Mouse (Mus musculus): ENCODE results near the gene 4931409K22Rik. TPM values are rescaled to one million over a fixed set of nuclear protein-coding genes. Genes with fewer than 3 reads are reported as not detected.

The 4931409K22Rik gene
- polyA plus RNA-seq, 1 experiment from 2014 or later = not detected

DNA sequence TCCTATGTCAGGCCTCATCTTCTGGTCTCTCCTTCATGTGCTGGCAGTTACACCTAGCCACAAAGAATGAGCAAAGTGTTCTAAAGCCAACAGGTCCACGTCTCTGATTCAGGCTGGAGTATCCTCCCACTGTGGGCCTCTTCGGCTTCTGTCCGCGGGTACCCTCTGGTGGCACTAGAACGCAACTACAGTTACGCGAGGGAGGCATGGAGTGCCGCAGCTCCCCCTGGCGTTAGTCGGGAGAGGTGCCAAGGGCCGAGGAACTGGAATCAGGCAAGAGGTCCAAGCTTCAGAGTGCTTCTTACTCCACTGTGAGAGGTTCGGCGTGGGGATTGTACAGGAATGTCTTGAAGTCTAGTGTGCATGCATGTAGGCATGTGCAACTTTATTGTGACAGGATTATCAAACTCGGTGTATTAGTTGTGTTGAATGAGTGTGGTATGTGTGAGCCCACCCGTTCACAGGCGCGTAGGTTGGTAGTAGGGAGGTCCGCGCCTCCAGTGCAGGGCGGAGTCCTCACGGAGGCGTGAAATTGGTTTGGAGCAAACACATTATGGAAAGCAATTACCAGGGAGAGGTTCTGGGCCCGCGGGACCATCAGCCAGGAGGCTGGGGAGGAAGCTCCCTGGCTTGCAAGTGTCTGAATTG lies 26.4 kb downstream of the 4931409K22Rik start:
- Histone ChIP-seq H3K27ac (ENCODE audit: low read length) (no peak overlapping the region), H3K27me3 (replicated peaks; ENCODE audit: insufficient read depth, low read length) (peaks cover 43% of the 10 kb centered on the region), H3K4me2 (replicated peaks; ENCODE audit: low read depth, low read length) (no peak overlapping the region), H3K4me1 (ENCODE audit: insufficient read depth, low read depth, low read length) (0 out of 2 replicates have a peak, but pooled peaks cover 5% of the 10 kb centered on the region), H3K9me3 (ENCODE audit: low read length) (no peaks in the 10 kb centered on the region), H3K36me3 (ENCODE audit: insufficient read depth, low read length) (no peaks in the 10 kb centered on the region), H3K9ac (replicated peaks; ENCODE audit: low read depth) (no peak overlapping the region), H3K4me3 (ENCODE audit: low read depth, low read length) (no peak overlapping the region)
- TF ChIP-seq EP300 (IDR thresholded peaks at IDR 0.05) (no peak), CTCF (IDR thresholded peaks at IDR 0.05) (peak; percentile 100)
- 16% methylated on average over 24 of the region's 24 CpGs for WGBS
- DNase-seq (ENCODE audit: low spot score) (peak; percentile 90), ATAC-seq (peak; percentile 82)

DNA sequence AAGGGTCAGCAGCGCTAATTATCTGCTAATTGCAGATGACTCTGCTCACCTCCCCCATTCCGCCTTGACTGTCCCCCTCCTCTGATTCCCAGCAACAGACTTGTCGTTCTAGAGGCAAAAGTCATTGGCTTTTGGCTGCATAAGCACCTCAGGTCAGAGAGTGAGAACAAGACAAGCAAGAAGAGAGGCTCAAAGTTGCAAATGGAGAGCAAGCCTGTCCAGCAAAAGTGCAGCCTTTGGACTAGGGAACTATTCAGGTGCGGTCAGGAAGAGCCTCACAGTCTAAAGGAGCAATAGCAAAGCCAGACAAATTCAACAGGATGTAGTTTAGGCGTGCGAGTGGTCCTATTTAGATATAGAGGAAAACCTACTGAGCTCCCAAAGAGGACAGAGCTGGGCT lies 28.8 kb downstream of the 4931409K22Rik start:
- 16% methylated on average over 6 of the region's 6 CpGs for WGBS
- ATAC-seq (no peak), DNase-seq (ENCODE audit: low spot score) (no peak)
- H3K27me3 ChIP-seq (replicated peaks; ENCODE audit: insufficient read depth, low read length) = peaks cover 62% of the 10 kb centered on the region
- no peak overlapping the region for H3K27ac ChIP-seq (ENCODE audit: low read length)
- TF ChIP-seq EP300 (IDR thresholded peaks at IDR 0.05) = no peak
- no peak overlapping the region for H3K4me3 ChIP-seq (ENCODE audit: low read depth, low read length)
- no peak overlapping the region for H3K9ac ChIP-seq (replicated peaks; ENCODE audit: low read depth)
- no peak overlapping the region for H3K4me2 ChIP-seq (replicated peaks; ENCODE audit: low read depth, low read length)
- no peaks in the 10 kb centered on the region for H3K9me3 ChIP-seq (ENCODE audit: low read length)
- H3K4me1 ChIP-seq (ENCODE audit: insufficient read depth, low read depth, low read length) = 0 out of 2 replicates have a peak, but pooled peaks cover 5% of the 10 kb centered on the region
- H3K36me3 ChIP-seq (ENCODE audit: insufficient read depth, low read length) = no peaks in the 10 kb centered on the region

DNA sequence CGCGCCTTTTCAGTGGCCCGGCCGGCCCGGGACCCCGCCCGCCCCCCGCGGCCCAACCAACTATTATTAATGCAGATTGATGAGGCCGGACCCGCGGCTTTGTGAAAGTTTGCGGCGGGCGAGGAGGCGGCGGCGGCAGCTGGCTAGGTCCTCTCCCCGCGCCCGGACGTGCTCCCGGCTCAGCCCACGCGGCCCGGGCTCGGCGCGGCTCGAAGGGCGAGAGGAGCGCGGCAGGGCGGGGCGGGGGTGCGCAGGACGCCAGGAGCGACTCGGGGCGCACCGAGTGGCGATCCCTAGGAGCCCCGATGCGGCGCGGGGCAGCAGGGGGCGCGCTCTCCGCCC lies 29.7 kb downstream of the 4931409K22Rik start, which contains the start of gene Gbx1:
Gbx1 (minus strand) TSS at position 314 of the 342 bp plus-strand sequence.
- ATAC-seq (peak; percentile 69), DNase-seq (ENCODE audit: low spot score) (no peak)
- Histone ChIP-seq H3K27ac (ENCODE audit: low read length) (no peak within 1 kb of the TSS), H3K4me1 (ENCODE audit: insufficient read depth, low read depth, low read length) (0 out of 2 replicates have a peak, but pooled peaks cover 5% of the 10 kb centered on the region), H3K9me3 (ENCODE audit: low read length) (no peaks in the 10 kb centered on the region), H3K36me3 (ENCODE audit: insufficient read depth, low read length) (no peaks in the 10 kb centered on the region), H3K4me2 (replicated peaks; ENCODE audit: low read depth, low read length) (peak within 1 kb of the TSS; percentile 60), H3K27me3 (replicated peaks; ENCODE audit: insufficient read depth, low read length) (peaks cover 62% of the 10 kb centered on the region), H3K9ac (replicated peaks; ENCODE audit: low read depth) (no peak within 1 kb of the TSS), H3K4me3 (ENCODE audit: low read depth, low read length) (peak within 1 kb of the TSS; percentile 33)
- 4% methylated on average over 36 of the region's 49 CpGs for WGBS
- no peak for TF ChIP-seq EP300 (IDR thresholded peaks at IDR 0.05)

DNA sequence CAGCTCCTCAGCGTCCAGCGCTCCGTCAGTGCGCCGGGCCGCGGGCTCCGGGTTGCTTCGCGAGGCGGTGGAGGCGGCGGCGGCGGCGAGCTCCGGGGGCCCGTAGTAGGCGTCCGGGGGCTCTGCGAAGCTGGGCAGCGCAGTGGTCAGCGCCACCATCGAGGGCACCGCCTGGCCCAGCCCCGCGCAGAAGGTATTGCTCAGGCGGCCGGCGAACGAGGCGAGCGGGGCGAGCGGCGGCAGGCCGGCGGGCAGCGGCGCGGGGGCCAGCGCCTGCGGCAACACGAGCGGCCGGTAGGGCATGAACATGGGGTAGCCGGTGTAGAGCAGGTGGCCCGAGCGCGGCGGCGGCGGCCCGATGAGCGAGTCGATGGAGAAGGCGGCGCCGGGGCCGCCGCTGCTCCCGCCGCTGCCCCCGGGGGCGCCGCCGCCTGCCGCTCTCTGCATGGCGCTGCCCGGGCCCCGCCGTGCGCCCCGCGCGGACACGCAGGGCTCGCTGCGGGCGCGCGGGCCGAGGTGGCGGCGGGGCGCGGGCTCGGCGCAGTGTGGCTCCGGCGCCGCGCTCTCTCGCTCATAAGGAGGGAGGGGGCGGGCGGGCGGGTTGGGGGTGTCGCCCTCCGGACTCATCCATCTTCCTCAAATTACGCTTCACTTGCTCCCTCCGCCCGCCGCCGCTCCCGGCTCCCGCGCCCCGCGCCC lies 30.3 kb downstream of the 4931409K22Rik start:
- Histone ChIP-seq H3K36me3 (ENCODE audit: insufficient read depth, low read length) (no peaks in the 10 kb centered on the region), H3K4me2 (replicated peaks; ENCODE audit: low read depth, low read length) (peak overlapping the region; percentile 60), H3K27ac (ENCODE audit: low read length) (no peak overlapping the region), H3K27me3 (replicated peaks; ENCODE audit: insufficient read depth, low read length) (peaks cover 62% of the 10 kb centered on the region), H3K9me3 (ENCODE audit: low read length) (no peaks in the 10 kb centered on the region), H3K4me3 (ENCODE audit: low read depth, low read length) (peak overlapping the region; percentile 33), H3K4me1 (ENCODE audit: insufficient read depth, low read depth, low read length) (0 out of 2 replicates have a peak, but pooled peaks cover 5% of the 10 kb centered on the region), H3K9ac (replicated peaks; ENCODE audit: low read depth) (no peak overlapping the region)
- no peak for TF ChIP-seq EP300 (IDR thresholded peaks at IDR 0.05)
- no peak for TF ChIP-seq CTCF (IDR thresholded peaks at IDR 0.05)
- DNase-seq (ENCODE audit: low spot score) (no peak), ATAC-seq (peak; percentile 20)
- WGBS = 2% methylated on average over 51 of the region's 109 CpGs

DNA sequence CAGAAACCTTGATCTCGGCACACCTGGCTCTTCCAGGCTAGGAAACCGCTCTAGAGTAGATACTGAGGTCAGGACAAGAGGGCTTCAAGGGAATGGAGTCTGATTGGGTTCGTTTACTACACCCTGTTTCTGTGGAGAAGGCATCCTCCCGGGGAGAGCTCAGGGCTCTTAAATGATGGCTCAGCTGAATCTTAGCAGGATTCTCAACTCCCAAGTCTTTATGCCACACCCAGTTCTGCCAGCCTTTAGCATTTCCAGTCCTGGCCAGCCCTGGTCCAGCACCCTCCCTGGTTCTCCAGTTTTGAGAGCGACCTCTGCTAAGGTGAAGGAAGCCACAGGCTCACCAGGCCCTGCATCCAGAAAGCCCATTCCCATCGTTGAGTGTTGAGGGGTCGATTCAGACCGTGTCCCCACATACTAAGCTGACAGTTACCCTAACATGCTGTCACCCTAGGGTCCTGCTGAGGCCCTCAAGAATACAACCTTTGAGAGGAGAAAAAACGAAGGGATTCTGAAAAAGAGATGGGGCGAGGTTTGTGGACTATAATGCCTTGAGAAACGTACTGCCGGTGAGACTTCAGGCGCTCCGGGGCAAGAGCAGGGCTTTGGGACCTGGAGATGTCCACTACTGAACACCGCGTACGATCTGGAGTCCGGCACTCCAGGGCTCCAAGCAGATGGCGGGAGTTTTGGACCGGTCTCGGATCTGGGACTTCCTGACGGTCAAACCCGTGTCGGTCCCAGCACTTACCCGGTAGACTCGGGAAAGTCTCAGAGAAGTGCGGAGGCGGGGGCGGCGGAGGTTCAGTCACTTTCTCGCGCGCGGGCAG lies 31.0 kb downstream of the 4931409K22Rik start:
- 4% methylated on average over 34 of the region's 34 CpGs for WGBS
- peaks cover 62% of the 10 kb centered on the region for H3K27me3 ChIP-seq (replicated peaks; ENCODE audit: insufficient read depth, low read length)
- H3K4me1 ChIP-seq (ENCODE audit: insufficient read depth, low read depth, low read length) = 0 out of 2 replicates have a peak, but pooled peaks cover 5% of the 10 kb centered on the region
- H3K4me2 ChIP-seq (replicated peaks; ENCODE audit: low read depth, low read length) = peak overlapping the region; percentile 60
- H3K4me3 ChIP-seq (ENCODE audit: low read depth, low read length) = peak overlapping the region; percentile 33
- no peak overlapping the region for H3K27ac ChIP-seq (ENCODE audit: low read length)
- DNase-seq (ENCODE audit: low spot score) (no peak), ATAC-seq (no peak)
- H3K9ac ChIP-seq (replicated peaks; ENCODE audit: low read depth) = no peak overlapping the region
- TF ChIP-seq EP300 (IDR thresholded peaks at IDR 0.05) (no peak), CTCF (IDR thresholded peaks at IDR 0.05) (no peak)
- no peaks in the 10 kb centered on the region for H3K36me3 ChIP-seq (ENCODE audit: insufficient read depth, low read length)
- no peaks in the 10 kb centered on the region for H3K9me3 ChIP-seq (ENCODE audit: low read length)

DNA sequence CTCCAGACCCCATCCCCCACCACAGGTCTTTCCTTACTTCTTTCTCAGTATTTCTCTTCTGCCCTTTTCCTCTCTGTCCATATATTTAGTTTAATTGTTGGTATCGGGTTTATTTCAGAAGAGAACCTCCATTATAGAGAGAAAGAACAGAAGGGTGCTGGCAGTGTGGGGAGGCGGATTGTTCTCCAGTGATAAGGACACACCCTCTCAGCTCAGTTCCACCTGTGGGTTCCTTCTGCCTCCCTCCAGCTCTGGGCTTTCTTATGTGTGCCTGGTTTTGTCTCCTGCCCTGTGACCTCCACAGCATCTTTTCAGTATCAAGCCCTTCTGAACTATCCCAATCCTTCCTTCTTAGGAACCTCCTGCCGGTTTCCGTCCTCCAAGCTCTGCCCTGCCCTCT lies 32.1 kb downstream of the 4931409K22Rik start:
- 0 out of 2 replicates have a peak, but pooled peaks cover 5% of the 10 kb centered on the region for H3K4me1 ChIP-seq (ENCODE audit: insufficient read depth, low read depth, low read length)
- WGBS = 26% methylated on average over 4 of the region's 4 CpGs

More for the DNA sequence above, 32.1 kb downstream of the 4931409K22Rik start:
- Histone ChIP-seq H3K4me3 (ENCODE audit: low read depth, low read length) (no peak overlapping the region), H3K27ac (ENCODE audit: low read length) (no peak overlapping the region), H3K9ac (replicated peaks; ENCODE audit: low read depth) (no peak overlapping the region), H3K9me3 (ENCODE audit: low read length) (no peaks in the 10 kb centered on the region), H3K4me2 (replicated peaks; ENCODE audit: low read depth, low read length) (no peak overlapping the region), H3K36me3 (ENCODE audit: insufficient read depth, low read length) (no peaks in the 10 kb centered on the region), H3K27me3 (replicated peaks; ENCODE audit: insufficient read depth, low read length) (peaks cover 58% of the 10 kb centered on the region)
- ATAC-seq (no peak), DNase-seq (ENCODE audit: low spot score) (no peak)
- TF ChIP-seq EP300 (IDR thresholded peaks at IDR 0.05) = no peak
- no peak for TF ChIP-seq CTCF (IDR thresholded peaks at IDR 0.05)

All from lung, postnatal 0 days (tissue).